Mouse (Mus musculus): ENCODE measurements around the gene Nup98. TPM values are rescaled to one million over a fixed set of nuclear protein-coding genes. Genes with fewer than 3 reads are reported as not detected.

Nup98 gene
- polyA plus RNA-seq, 1 experiment from 2014 or later, result 27.2 TPM

- ATAC-seq, result no peak
- H3K36me3 ChIP-seq (ENCODE audit: poor library complexity, severe bottlenecking), result peaks cover 82% of the 10 kb centered on the region
- no peaks in the 10 kb centered on the region for H3K4me1 ChIP-seq
- H3K27me3 ChIP-seq, result no peaks in the 10 kb centered on the region
- WGBS, result 90% methylated on average over 3 of the region's 3 CpGs
- no peak overlapping the region for H3K27ac ChIP-seq
- no peak overlapping the region for H3K9ac ChIP-seq
- H3K4me2 ChIP-seq, result no peak overlapping the region
- H3K4me3 ChIP-seq, result no peak overlapping the region
- H3K9me3 ChIP-seq (replicated peaks), result no peaks in the 10 kb centered on the region
Measured at GRCm38 (mm10) chr7:102183849-102184248, 26.1 kb downstream of the Nup98 start.

- H3K9me3 ChIP-seq (replicated peaks), result no peaks in the 10 kb centered on the region
Measured at GRCm38 (mm10) chr7:102170300-102170699, 39.7 kb downstream of the Nup98 start.

GRCm38 (mm10) chr7:102153691-102154090 lies 56.3 kb downstream of the Nup98 start:
- H3K4me2 ChIP-seq, result no peak overlapping the region
- no peaks in the 10 kb centered on the region for H3K4me1 ChIP-seq
- ATAC-seq, result no peak
- H3K9ac ChIP-seq, result no peak overlapping the region
- H3K36me3 ChIP-seq (ENCODE audit: poor library complexity, severe bottlenecking), result peaks cover 66% of the 10 kb centered on the region
- H3K27me3 ChIP-seq, result no peaks in the 10 kb centered on the region
- no peak overlapping the region for H3K4me3 ChIP-seq
- H3K27ac ChIP-seq, result no peak overlapping the region
- 95% methylated on average over 5 of the region's 5 CpGs for WGBS
- no peaks in the 10 kb centered on the region for H3K9me3 ChIP-seq (replicated peaks)

More at GRCm38 (mm10) chr7:102170300-102170699, 39.7 kb downstream of the Nup98 start:
- ATAC-seq, result no peak
- Histone ChIP-seq H3K36me3 (ENCODE audit: poor library complexity, severe bottlenecking) (peaks cover 21% of the 10 kb centered on the region), H3K9ac (no peak overlapping the region), H3K4me2 (no peak overlapping the region), H3K27me3 (no peaks in the 10 kb centered on the region), H3K27ac (no peak overlapping the region), H3K4me3 (no peak overlapping the region), H3K4me1 (no peaks in the 10 kb centered on the region)

GRCm38 (mm10) chr7:102137898-102138297 lies 72.1 kb downstream of the Nup98 start:
- H3K9me3 ChIP-seq (replicated peaks), result no peaks in the 10 kb centered on the region
- WGBS, result 96% methylated on average over 5 of the region's 5 CpGs
- no peaks in the 10 kb centered on the region for H3K4me1 ChIP-seq
- H3K36me3 ChIP-seq (ENCODE audit: poor library complexity, severe bottlenecking), result peaks cover 84% of the 10 kb centered on the region
- no peak overlapping the region for H3K27ac ChIP-seq
- no peak overlapping the region for H3K4me2 ChIP-seq
- ATAC-seq, result no peak
- H3K27me3 ChIP-seq, result no peaks in the 10 kb centered on the region
- no peak overlapping the region for H3K4me3 ChIP-seq
- H3K9ac ChIP-seq, result no peak overlapping the region

GRCm38 (mm10) chr7:102137464-102137863 lies 72.5 kb downstream of the Nup98 start:
- Histone ChIP-seq H3K4me3 (no peak overlapping the region), H3K9me3 (replicated peaks) (no peaks in the 10 kb centered on the region), H3K27me3 (no peaks in the 10 kb centered on the region), H3K9ac (no peak overlapping the region), H3K36me3 (ENCODE audit: poor library complexity, severe bottlenecking) (peaks cover 85% of the 10 kb centered on the region), H3K27ac (no peak overlapping the region), H3K4me2 (no peak overlapping the region), H3K4me1 (no peaks in the 10 kb centered on the region)
- no peak for ATAC-seq
- 94% methylated on average over 1 of the region's 1 CpGs for WGBS

- no peak overlapping the region for H3K4me2 ChIP-seq
- no peak overlapping the region for H3K4me3 ChIP-seq
- 98% methylated on average over 4 of the region's 4 CpGs for WGBS
- H3K9ac ChIP-seq, result no peak overlapping the region
- no peak overlapping the region for H3K27ac ChIP-seq
- H3K27me3 ChIP-seq, result no peaks in the 10 kb centered on the region
- no peaks in the 10 kb centered on the region for H3K4me1 ChIP-seq
- H3K9me3 ChIP-seq (replicated peaks), result no peaks in the 10 kb centered on the region
- H3K36me3 ChIP-seq (ENCODE audit: poor library complexity, severe bottlenecking), result peaks cover 84% of the 10 kb centered on the region
- no peak for ATAC-seq
Measured at GRCm38 (mm10) chr7:102132395-102132794, 77.6 kb downstream of the Nup98 start.

- no peaks in the 10 kb centered on the region for H3K9me3 ChIP-seq (replicated peaks)
- H3K27me3 ChIP-seq, result no peaks in the 10 kb centered on the region
- no peaks in the 10 kb centered on the region for H3K4me1 ChIP-seq
- H3K4me3 ChIP-seq, result no peak overlapping the region
- ATAC-seq, result no peak
- no peak overlapping the region for H3K9ac ChIP-seq
- H3K4me2 ChIP-seq, result no peak overlapping the region
- 97% methylated on average over 10 of the region's 10 CpGs for WGBS
- H3K36me3 ChIP-seq (ENCODE audit: poor library complexity, severe bottlenecking), result peaks cover 74% of the 10 kb centered on the region
- no peak overlapping the region for H3K27ac ChIP-seq
Measured at GRCm38 (mm10) chr7:102120326-102120725, 89.7 kb downstream of the Nup98 start.

GRCm38 (mm10) chr7:102117382-102117781 lies 92.6 kb downstream of the Nup98 start:
- ATAC-seq, result no peak
- WGBS, result 72% methylated on average over 6 of the region's 6 CpGs
- no peaks in the 10 kb centered on the region for H3K4me1 ChIP-seq
- no peaks in the 10 kb centered on the region for H3K9me3 ChIP-seq (replicated peaks)
- no peak overlapping the region for H3K9ac ChIP-seq
- H3K4me3 ChIP-seq, result no peak overlapping the region
- peaks cover 44% of the 10 kb centered on the region for H3K36me3 ChIP-seq (ENCODE audit: poor library complexity, severe bottlenecking)
- H3K4me2 ChIP-seq, result no peak overlapping the region
- H3K27ac ChIP-seq, result no peak overlapping the region
- H3K27me3 ChIP-seq, result no peaks in the 10 kb centered on the region

- Histone ChIP-seq H3K4me3 (no peak within 1 kb of the TSS), H3K4me2 (no peak within 1 kb of the TSS), H3K27me3 (no peaks in the 10 kb centered on the region), H3K36me3 (ENCODE audit: poor library complexity, severe bottlenecking) (peaks cover 38% of the 10 kb centered on the region), H3K9ac (no peak within 1 kb of the TSS), H3K27ac (no peak within 1 kb of the TSS), H3K9me3 (replicated peaks) (no peaks in the 10 kb centered on the region), H3K4me1 (no peaks in the 10 kb centered on the region)
- ATAC-seq, result no peak
- 49% methylated on average over 7 of the region's 7 CpGs for WGBS
Measured at GRCm38 (mm10) chr7:102116579-102117331, 93.2 kb downstream of the Nup98 start, which contains the start of gene Chrna10. Gene Chrna10 (minus strand): TSS chr7:102116828.

GRCm38 (mm10) chr7:102113151-102113729 lies 96.7 kb downstream of the Nup98 start:
- ATAC-seq, result no peak
- Histone ChIP-seq H3K27ac (no peak overlapping the region), H3K4me3 (no peak overlapping the region), H3K27me3 (no peaks in the 10 kb centered on the region), H3K9ac (no peak overlapping the region), H3K4me1 (no peaks in the 10 kb centered on the region), H3K36me3 (ENCODE audit: poor library complexity, severe bottlenecking) (peaks cover 3% of the 10 kb centered on the region), H3K4me2 (no peak overlapping the region), H3K9me3 (replicated peaks) (no peaks in the 10 kb centered on the region)
- WGBS, result 88% methylated on average over 45 of the region's 45 CpGs

GRCm38 (mm10) chr7:102109746-102110145 lies 100.2 kb downstream of the Nup98 start:
- WGBS, result 84% methylated on average over 4 of the region's 4 CpGs
- Histone ChIP-seq H3K4me2 (no peak overlapping the region), H3K36me3 (ENCODE audit: poor library complexity, severe bottlenecking) (no peaks in the 10 kb centered on the region), H3K4me1 (peaks cover 6% of the 10 kb centered on the region; the same call in 1 of the 2 replicates), H3K9ac (no peak overlapping the region), H3K27me3 (no peaks in the 10 kb centered on the region), H3K4me3 (no peak overlapping the region), H3K9me3 (replicated peaks) (no peaks in the 10 kb centered on the region), H3K27ac (no peak overlapping the region)
- no peak for ATAC-seq

- no peak within 1 kb of the TSS for H3K9ac ChIP-seq
- H3K9me3 ChIP-seq (replicated peaks), result no peaks in the 10 kb centered on the region
- H3K27ac ChIP-seq, result no peak within 1 kb of the TSS
- ATAC-seq, result no peak
- H3K4me1 ChIP-seq, result peaks cover 6% of the 10 kb centered on the region; the same call in 1 of the 2 replicates
- no peak within 1 kb of the TSS for H3K4me3 ChIP-seq
- 80% methylated on average over 7 of the region's 7 CpGs for WGBS
- H3K36me3 ChIP-seq (ENCODE audit: poor library complexity, severe bottlenecking), result no peaks in the 10 kb centered on the region
- no peak within 1 kb of the TSS for H3K4me2 ChIP-seq
- no peaks in the 10 kb centered on the region for H3K27me3 ChIP-seq
Measured at GRCm38 (mm10) chr7:102109171-102109570, 100.8 kb downstream of the Nup98 start, which contains the start of gene Art5. Gene Art5 (minus strand): TSS chr7:102109489.

All from forebrain, embryonic 13.5 days (tissue).